Mouse (Mus musculus): ENCODE measurements around the gene Gigyf2.

Gene Gigyf2

GRCm38 (mm10) chr1:87456425-87456824 lies 129.6 kb downstream of the Gigyf2 start:
- WGBS: 100% methylated on average over 1 of the region's 1 CpGs

- WGBS: 62% methylated on average over 4 of the region's 4 CpGs
These were observed 131.2 kb downstream of the Gigyf2 start for GRCm38 (mm10) chr1:87458045-87458444.

- WGBS: 61% methylated on average over 6 of the region's 7 CpGs
These were observed 133.1 kb downstream of the Gigyf2 start for GRCm38 (mm10) chr1:87459856-87460255.

- WGBS: 73% methylated on average over 9 of the region's 9 CpGs
These were observed 140.7 kb downstream of the Gigyf2 start for GRCm38 (mm10) chr1:87467469-87467868.

- 66% methylated on average over 6 of the region's 6 CpGs for WGBS
These were observed 141.5 kb downstream of the Gigyf2 start for GRCm38 (mm10) chr1:87468321-87468720.

- WGBS: 46% methylated on average over 8 of the region's 10 CpGs
These were observed 143.2 kb downstream of the Gigyf2 start, which contains the start of gene Snorc for GRCm38 (mm10) chr1:87469971-87470370. Gene Snorc, plus strand, starts transcription at chr1:87470271.

- WGBS: 71% methylated on average over 7 of the region's 7 CpGs
These were observed 145.1 kb downstream of the Gigyf2 start for GRCm38 (mm10) chr1:87471914-87472313.

- WGBS: 64% methylated on average over 7 of the region's 7 CpGs
These were observed 145.8 kb downstream of the Gigyf2 start for GRCm38 (mm10) chr1:87472576-87472975.

- WGBS: 5% methylated on average over 42 of the region's 42 CpGs
These were observed 148.5 kb downstream of the Gigyf2 start for GRCm38 (mm10) chr1:87475076-87475895.

GRCm38 (mm10) chr1:87482546-87482945 lies 155.7 kb downstream of the Gigyf2 start:
- WGBS: 48% methylated on average over 4 of the region's 4 CpGs

GRCm38 (mm10) chr1:87486386-87486785 lies 159.6 kb downstream of the Gigyf2 start:
- 49% methylated on average over 6 of the region's 6 CpGs for whole genome bisulfite sequencing

GRCm38 (mm10) chr1:87492285-87492684 lies 165.5 kb downstream of the Gigyf2 start:
- WGBS: 52% methylated on average over 3 of the region's 3 CpGs

GRCm38 (mm10) chr1:87493542-87493941 lies 166.7 kb downstream of the Gigyf2 start:
- WGBS: 43% methylated on average over 4 of the region's 4 CpGs
